Mouse (Mus musculus): ENCODE measurements around the gene Medag.

The Medag gene

DNA sequence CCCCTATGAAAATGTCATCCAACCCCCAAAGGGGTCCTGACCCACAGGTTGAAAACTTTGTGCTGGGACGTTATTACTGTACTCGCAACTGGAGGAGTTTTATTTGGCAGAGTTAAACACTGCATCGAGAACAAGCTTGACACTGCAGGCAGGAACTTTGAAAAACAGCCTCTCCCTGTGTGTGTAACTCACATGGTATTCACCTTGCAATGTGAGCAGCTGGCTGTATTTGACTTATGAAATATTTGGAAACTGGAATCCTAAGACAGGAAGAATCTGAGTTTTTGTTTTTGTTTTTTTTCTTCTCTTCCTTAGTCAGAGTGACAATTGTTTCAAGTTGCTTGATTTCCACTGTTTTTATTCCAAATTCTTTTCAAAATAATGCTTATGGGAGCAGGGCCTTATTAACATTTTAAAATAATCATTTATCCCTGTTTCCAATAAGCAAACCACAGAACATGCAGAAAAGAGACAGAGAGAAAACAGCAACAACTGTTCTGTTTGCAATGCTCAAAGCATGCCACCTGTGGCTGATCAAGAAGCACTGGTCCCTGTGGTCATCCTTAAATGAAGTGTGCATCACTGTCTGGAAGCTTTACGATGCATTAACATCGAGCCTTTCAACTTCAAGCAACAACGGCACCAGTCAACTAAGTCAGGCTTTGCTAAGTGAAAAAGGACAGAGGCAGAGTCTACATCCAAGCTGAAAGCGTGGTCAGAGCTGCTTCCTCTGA lies 26.2 kb upstream of the Medag start:
- no peak for DNase-seq

DNA sequence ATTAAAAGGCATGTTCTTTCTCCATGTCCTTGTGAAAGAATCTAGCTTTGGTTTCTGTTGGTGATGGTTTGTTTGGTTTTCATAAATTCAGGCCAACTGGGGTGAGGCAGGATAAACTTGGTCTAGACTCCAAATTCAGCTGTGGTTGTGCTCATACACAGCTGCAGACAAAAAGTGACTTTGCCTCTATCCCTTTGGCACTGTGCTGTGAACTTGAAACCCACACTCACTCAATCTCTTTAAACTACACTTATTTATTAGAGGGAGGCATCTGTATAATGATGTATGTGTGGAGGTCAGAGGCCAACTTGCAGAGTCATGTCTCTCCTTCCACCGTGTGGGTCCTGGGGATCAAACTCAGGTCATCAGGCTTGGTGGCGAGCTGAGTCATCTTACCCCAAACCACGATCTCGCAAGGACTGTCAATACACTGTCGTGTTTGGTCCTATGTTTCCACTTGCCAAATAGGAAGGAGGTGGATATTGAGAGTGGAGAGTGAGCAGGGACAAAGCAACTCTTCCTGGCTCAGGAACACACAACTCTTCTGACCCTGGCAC lies 25.2 kb upstream of the Medag start:
- no peak for DNase-seq

DNA sequence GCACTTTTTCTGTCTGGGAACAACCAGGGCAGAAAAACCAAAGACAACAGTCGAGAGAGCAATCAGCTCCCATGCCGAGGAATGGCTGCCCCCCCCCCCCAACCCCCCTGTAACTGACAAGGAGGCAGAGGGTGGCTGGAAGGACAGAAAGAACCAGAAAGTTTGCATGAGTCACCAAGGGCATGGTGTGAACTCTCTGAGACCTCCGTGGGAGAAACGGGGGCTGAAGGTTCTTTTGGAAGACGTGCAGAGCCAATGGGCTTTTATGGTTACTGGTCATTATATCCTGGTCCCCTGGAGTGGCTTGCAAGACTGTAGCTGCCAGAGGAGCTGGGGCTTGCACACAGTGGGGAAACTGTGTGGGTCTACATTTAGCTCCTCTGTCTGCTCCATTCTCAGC lies 22.6 kb upstream of the Medag start:
- DNase-seq: no peak

DNA sequence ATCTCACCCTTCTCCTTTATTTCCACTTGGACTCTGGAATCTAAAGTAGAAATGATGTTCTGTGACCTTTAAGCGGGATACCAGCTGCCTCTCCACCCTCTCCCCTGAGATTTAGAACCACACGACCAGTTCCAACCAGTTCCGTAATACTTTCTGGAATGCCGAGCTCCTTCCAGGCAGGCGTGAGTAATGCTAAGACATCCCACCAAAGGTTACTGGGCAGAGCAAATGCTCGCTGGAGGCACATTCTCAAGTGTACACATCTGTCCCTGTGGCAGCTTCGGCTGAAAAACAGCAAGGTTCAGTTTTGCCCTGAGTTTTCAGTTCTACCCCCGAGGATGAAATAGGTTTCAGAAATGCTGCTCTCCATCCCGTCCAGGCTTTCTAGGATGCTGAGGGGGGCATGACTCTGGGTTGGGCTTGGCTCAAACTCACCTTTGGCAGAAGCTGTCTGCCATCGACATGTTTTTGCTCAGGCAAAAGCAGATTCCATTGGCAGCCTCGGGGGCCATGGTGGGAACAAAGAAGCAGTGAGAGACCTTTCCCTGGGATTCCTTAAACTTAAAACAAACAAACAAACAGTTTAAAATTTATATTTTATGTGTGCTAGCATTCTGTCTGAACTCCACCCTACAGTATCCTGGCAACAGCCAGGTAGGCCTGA lies 21.9 kb upstream of the Medag start:
- no peak for DNase-seq

DNA sequence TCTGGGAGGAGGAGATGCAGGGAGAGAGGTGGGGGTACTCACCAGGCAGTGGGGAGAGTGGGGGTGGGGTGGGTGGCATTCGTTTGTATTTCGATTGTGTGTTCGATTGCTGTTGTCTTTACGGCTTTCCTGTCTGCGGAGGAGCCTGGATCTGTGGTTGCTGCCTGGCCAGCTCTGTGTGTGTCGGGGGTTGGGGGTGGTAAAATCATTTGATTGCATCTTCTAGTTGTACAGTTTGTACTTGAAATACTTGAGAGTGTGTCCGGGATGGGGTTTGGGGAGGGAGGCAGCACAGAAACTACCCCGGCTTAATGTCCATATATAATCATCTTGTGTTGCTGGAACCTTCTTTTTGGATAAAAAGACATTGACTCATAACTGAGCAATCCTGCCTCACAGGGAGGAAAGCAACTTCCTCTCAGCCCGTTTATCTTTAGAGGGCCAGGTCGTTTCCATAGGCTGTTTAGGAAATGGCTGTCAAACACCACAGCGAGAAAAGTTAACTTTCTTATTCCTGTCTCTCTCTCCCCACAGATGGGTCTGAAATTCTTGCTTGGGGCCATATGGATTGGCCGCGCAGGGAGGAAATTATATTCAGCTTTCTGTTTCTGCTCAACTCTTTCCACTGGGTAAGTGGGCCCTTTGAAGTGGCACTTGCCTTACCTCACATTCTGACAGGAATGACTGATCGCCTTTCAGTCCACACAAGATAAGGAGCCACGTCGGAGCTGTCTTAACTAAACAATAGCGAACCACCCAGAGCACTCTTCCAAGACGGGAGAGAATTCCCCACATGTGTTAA lies 19.8 kb upstream of the Medag start:
- DNase-seq: no peak

DNA sequence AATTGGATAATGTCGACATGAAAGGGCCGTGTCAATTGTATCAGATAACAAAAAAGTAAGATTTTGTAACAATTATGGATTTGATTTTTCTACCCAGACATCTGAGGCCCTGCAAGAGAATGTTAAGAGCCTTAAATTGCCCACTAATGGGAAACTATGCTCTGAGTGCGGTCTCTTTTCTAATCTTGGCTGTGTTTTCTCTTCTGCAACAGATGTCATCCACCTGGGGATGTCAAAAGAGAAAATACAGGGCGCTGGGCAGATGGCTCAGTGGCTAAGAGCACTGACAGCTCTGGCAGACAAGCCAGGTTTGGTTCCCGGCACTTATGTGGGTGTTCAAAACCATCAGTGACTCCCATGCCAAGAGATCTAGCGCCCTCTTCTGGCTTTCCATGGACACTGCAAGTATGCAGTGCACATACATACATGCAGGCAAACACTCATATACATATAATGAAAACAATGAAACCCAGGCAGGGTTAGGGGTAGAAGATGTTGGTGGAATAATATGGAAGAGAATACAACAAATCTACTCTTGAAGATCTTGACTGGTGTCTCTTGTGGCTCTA lies 19.0 kb upstream of the Medag start:
- DNase-seq: no peak

DNA sequence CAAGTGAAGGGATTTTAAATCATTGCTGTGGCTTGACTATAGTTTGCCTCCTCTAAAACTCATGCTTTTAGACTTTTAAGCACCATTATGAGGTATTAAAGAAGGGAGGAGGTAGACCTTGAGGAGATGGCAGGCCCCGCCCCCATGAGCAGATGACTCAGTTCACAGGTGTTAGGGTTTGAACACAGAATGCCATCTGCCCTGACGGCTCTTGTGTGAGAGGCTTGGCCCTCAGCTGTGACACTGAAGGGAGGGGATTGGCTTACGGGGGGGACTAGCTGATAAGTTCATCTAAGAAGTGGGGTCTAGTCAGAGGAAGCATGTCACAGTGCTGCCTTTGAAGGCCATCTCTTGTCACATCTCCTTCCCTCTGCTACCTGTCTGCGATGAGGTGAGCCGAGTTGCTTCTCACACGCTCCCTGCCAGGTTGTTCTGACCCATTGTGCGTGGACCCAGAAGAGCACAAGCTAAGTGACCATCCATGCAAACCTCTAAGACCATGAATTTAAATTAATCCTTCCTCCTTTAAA lies 10.0 kb upstream of the Medag start:
- DNase-seq: no peak

DNA sequence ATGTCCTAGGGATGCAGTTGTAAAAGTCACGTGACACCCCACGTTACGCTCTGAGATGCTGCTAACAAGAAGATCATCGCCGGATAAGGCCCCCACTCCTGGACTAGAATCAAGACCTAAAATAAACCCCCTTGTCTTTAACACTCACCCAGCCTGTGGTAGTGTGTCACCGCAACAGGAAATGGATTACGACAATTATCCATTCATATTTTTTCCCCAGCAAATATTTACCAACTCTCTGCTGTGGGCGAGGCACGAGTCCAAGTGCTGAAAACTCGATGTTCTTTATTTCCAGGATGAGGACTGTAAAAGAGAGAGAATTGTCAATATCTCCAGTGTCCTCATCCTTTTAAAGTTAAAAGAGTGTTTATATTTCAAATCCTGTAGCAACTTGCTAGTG lies 9.5 kb upstream of the Medag start:
- DNase-seq: no peak

DNA sequence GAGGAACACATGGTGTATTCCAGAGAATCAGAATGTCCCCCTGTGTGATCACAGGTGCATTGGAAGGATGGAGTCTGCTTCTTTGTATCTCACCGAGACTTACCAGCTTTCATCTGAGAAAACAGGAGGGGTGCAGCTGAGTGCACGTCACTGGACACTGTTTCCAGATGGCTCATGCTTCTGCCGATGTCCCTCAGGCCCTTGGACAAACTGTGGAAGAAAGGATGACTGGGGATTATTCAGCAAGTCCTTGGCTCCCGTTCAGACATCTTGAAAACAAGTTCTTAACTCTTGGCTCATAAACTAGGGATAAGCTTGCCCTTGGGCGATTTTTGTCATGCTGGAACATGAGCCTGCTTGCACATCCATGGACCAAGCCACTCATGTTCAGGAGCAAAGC lies 8.2 kb upstream of the Medag start:
- no peak for DNase-seq

DNA sequence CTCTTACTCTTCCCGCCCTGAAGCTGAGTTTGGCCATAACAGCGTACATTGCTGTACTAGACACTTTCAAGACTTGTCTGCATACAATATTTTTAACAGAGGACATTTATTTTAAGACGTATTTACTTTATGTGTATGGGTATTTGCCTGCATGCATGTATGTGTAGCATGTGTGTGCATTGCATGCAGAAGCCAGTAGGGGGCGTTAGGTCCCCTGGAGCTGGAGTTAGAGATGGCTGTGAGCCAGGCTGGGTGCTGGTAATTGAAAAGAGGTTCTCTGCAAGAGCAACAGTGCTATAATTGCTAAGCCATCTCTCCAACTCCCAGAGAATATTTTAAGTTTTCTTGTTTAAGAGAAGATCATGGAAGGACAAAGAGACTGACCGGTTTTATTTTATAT lies 6.8 kb upstream of the Medag start:
- DNase-seq: no peak

DNA sequence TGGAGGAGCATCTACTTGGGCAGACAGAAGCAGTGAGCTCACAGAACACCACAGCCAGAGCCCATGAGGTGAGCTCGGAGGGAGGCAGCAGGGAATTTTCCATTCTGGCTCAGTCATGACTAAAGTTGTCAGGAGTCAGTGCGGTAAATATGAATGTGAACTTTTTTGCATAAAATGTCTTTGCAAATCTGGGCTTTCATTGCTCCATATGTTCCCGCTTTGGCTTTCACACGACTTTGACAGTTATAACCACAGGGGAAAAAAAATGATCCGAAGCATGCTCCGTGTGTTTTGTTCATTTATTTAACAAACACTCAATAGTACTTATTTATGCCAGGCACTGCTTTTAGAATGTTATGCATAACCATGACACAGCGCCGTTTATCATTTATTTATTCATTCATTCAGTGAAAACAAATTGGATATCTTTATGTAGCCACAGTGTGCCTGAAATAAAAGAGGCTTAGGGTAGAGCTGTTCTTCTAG lies 4.7 kb upstream of the Medag start:
- no peak for DNase-seq

DNA sequence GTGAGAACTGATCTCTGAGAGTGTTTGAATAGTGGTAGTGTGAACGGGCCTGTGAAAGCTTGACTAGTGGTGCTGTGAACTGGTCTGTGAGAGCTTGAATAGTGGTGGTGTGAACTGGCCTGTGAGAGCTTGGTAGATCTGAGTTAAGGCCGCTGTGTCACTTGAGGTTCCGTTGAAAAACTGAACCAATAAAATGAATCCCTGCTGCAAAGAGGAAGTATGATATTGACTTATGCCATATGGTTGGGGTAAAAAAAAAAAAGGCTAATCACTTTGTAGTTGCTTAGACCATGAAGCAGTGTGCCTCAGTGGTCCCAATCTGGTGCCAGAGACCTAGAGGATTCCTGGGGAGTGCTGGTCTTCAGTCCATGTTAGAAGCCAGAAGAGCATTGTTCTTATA lies 2.0 kb upstream of the Medag start:
- DNase-seq: no peak

DNA sequence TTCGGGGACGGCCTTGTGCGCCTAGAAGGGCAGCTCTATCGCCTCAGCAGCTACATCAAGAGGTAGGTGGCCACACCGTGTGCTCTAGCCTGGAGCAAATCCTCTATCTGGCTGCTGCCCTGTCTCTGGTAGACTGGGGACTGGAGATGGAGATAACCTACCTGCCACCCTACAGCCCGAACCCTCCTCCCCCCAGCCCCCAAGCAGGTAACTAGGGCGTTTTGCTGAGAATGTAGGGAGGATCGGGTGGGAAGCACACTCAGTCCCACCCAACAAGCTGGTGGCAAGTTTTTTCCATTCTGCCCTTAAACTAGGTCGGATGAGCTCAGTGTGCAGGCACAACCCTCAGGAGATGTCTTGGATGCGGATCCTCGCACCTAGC lies 636 bp downstream of the Medag start:
- no peak for DNase-seq

DNA sequence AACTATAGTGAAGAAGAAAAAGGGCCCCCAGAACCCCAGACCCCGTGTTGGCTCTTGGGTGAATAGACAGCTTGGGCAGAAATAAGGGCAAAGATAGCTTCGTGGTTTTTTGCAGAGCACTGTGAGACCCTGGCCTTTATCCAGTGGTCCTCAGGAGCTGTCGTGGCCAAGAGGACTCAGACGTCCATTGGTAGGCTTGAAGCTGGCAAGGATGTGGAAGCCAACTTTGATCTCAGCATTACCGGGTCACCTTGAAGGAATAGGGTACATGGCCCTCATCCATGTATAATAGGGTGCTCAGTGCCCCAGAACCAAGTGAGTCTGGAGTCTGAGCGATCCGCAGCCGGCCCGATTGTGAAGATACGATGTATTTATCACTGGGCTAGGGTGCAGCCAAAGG lies 1.1 kb downstream of the Medag start:
- peak; percentile 21 for DNase-seq

DNA sequence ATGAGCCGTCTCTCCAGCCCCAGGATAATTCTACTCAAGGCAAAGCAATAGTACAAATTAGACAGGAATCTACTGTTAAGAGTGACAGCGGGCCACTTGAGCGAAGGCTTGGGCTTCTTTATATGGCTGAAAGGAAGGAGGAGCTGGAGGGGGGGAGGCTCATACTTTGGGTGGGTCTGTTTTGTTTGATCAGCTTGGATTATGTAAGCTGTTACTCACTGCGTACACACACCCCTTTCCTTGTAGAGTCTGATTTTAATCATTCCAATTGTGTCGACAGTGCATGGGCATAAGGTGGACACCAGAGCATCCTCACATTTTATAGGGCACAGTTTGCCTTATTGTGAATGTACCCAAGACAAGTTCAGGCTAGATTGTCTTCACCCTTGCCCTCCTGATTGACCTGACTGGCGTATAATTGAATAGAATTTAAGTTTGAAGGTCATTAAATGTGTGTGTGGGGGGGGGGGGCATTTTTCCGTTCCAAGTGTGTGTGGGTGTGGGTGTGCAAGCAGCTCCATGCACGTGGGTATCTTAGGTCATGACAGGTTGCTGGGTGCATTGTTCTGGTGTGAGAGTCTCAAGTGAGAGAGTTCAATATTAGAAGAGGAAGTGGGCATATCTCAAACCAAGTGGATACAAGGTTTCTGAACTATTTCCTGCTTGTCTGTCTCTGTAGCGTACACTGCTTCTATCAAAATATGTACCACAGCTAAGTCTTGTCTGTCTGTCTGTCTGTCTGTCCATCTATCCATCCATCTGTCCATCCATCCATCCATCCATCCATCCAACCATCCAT lies 3.0 kb downstream of the Medag start:
- no peak for DNase-seq

DNA sequence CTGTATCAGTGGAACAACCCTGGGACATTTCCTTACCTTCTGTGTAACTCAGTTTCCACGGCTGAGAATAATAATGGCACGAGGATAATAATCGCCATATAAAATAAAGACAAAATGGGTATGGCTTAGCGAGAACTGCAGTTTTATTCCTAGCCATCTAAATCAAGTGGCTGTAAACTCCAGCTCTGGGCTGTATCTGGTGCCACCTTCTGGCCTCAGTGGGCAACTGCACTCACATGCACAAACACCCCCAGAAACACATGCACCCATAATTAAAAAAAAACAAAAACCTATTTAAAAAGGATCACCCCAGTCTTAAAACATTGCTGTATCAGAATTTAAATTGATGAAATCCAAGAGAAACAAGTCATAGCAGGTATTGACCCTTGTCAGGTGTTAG lies 5.8 kb downstream of the Medag start:
- no peak for DNase-seq

DNA sequence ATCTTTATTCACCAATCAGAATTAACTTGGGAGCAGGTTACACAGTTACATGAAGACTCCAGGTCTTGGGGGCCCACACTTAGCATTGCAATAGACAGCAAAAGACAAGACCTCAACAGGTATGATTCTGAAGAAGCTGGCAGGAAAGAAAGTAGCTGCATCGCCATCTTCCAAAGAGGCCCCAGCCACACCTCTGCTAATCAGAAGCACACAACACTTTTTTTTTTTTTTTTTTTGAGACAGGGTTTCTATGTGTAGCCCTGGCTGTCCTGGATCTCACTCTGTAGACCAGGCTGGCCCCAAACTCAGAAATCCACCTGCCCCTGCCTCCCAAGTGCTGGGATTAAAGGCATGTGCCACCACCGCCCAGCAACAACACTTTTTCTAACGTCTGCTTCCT lies 15.0 kb downstream of the Medag start:
- DNase-seq: no peak

DNA sequence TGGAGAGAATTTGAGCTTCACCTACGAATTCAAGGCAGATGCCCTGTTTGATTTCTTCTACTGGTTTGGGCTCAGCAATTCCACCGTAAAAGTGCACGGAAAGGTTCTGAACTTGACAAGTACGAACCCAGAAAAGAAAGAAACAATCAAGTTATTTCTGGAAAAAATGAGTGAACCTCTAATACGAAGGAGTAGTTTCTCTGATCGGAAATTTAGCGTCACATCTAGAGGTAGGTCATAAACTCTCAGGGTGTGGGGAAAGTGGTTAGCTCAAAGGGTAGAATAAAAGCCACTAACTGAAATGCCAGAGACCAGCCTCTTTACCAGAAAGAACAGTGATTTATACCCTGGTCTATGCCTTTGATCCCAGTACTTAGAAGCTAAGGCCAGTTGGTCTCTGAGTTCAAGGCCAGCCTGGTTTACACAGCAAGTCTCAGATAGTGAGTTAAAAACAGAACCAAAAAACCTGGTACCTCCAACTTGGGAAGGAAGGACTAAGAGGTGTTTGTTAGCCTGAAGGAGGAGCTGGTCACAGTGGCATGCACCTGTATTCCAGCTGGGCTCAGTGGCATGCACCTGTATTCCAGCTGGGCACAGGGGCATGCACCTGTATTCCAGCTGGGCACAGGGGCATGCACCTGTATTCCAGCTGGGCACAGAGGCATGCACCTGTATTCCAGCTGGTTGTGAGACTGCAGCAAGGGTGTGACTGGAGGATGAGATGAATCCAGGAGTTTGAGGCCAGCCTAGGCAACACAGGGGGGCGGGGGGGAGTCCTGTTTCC lies 15.9 kb downstream of the Medag start:
- no peak for DNase-seq

DNA sequence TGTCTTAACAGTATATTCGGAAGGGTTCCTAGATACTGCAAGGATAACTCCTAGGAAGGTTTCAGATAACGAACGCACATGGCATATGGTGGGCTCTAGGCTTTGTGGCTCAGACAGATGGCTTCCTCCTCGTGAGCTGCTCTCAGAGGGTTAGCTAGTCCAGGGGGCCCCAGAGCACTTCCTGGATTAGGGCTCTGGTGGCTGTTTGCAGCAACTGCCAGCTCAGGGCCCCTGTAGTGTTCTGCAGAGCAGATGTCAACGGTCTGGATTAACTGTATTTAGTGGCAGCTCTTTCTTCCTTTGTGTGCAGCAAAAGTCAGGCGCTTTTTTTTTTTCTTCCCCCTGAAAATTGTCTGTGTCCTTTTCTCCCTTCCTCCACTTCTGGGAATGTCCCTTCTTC lies 16.8 kb downstream of the Medag start:
- DNase-seq: no peak

DNA sequence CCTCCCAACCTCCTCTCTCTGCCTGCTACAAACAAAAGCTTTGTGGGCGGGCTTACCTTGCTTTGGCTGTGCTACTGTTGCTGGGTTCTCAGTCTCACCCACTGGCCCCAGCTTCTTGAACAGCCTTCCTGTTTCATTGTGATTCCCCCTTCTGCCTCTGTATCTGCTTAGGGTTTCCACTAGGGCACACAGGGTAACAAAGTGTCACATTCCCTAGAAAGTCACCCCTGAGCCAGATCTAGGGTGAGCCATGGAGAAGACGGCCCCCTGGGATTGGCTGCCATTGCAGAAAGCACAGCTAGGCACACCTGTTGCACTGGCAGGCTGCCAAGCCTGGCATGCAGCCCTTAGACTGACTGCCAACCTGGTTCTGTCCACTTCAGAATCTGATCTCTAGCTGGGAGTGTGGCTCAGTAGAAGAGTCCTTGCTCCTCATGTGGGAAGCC lies 17.3 kb downstream of the Medag start:
- DNase-seq: peak; percentile 71

DNA sequence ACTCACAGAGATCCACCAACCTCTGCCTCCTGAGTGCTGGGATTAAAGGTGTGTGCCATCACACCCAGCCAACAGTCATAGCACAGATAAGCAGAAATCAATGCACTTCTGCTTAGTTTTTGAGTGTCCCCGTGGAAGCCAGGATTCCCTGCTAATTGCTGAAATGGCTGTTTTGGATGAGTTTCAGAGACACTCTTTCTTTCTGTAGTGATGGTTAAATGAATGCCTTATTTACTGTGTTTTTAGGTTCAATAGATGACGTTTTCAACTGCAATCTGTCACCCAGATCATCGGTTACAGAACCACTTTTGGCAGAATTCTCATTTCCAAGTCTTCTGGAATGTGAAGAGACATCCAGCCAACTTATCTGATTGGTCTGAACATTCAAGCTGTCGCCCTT lies 18.0 kb downstream of the Medag start:
- no peak for DNase-seq

Measured in cerebellum, adult 8-10 months (tissue).